Mouse (Mus musculus) stomach, embryonic 16.5 days (tissue): Measurements from ENCODE around the gene Sema3c. TPM values are rescaled to one million over a fixed set of nuclear protein-coding genes. Genes with fewer than 3 reads are reported as not detected.

ENCODE experiments used
- ATAC-seq: fragments of 200-750 bp; cut with Nextera tagmentation; 2 replicates; pipeline ENCODE4 v1.8.0; 2017; ENCODE audit warnings: moderate number of reproducible peaks, moderate TSS enrichment; ENCODE audit not compliant: insufficient read depth, low FRiP score
- H3K27ac ChIP-seq: fragments of 300-500 bp; sonication (generic); 2 replicates; pipeline ENCODE4 v1.5.1; 2014; ENCODE audit warnings: low read length
- H3K27me3 ChIP-seq: fragments of 300-500 bp; sonication (generic); 2 replicates; pipeline ENCODE4 v1.6.1; 2014; ENCODE audit warnings: low read length, control low read depth, mixed read lengths; ENCODE audit not compliant: control insufficient read depth, insufficient read depth
- H3K36me3 ChIP-seq: fragments of 300-500 bp; sonication (generic); 2 replicates; pipeline ENCODE4 v1.6.1; 2014; ENCODE audit warnings: low read length; ENCODE audit not compliant: control insufficient read depth, insufficient read depth
- H3K4me1 ChIP-seq: fragments of 300-500 bp; sonication (generic); 2 replicates; pipeline ENCODE4 v1.6.1; 2014; ENCODE audit warnings: low read length, control low read depth, mixed read lengths; ENCODE audit not compliant: control insufficient read depth, insufficient read depth
- H3K4me2 ChIP-seq: fragments of 300-500 bp; sonication (generic); 2 replicates; pipeline ENCODE4 v1.6.1; 2014; ENCODE audit warnings: low read depth, low read length, mixed read lengths
- H3K4me3 ChIP-seq: fragments of 300-500 bp; sonication (generic); replicated peaks from 2 replicates; pipeline ENCODE4 v1.5.1; 2014; ENCODE audit warnings: mild to moderate bottlenecking, low read length
- H3K9ac ChIP-seq: fragments of 300-500 bp; sonication (generic); 2 replicates; pipeline ENCODE4 v1.6.1; 2014; ENCODE audit warnings: low read length
- H3K9me3 ChIP-seq: fragments of 300-500 bp; sonication (generic); replicated peaks from 2 replicates; pipeline ENCODE4 v1.6.1; 2016; ENCODE audit warnings: low read length, control low read depth; ENCODE audit not compliant: control insufficient read depth
- WGBS: fragments of 180-500 bp; shearing (Covaris S2); extraction: QIAGEN DNeasy Blood & Tissue Kit; methylation state at CpG from one replicate; pipeline ENCODE4 v1.1.7; 2014; 5-methylcytosine and 5-hydroxymethylcytosine counted together
- polyA plus RNA-seq: library from polyadenylated mRNA; unstranded; fragments of >200 nt; fragmentation: Nextera tagmentation; extraction: Ambion mirVana; gene quantifications from 2 replicates; pipeline ENCODE4 v1.2.1, GENCODE M21; 2015

Gene Sema3c
- polyA plus RNA-seq, 1 experiment from 2014 or later: 70.3 TPM

- H3K27me3 ChIP-seq: no peaks in the 10 kb centered on the region
- no peaks in the 10 kb centered on the region for H3K36me3 ChIP-seq
- no peak overlapping the region for H3K9ac ChIP-seq
- WGBS: 15% methylated on average over 1 of the region's 1 CpGs
- H3K27ac ChIP-seq: no peak overlapping the region
- H3K4me2 ChIP-seq: no peak overlapping the region
- H3K4me3 ChIP-seq: no peak overlapping the region
- ATAC-seq: no peak
- 0 out of 2 replicates have a peak, but pooled peaks cover 2% of the 10 kb centered on the region for H3K4me1 ChIP-seq
- no peaks in the 10 kb centered on the region for H3K9me3 ChIP-seq
These were observed 54.5 kb downstream of the Sema3c start for GRCm38 (mm10) chr5:17628606-17629005.

- H3K27me3 ChIP-seq: no peaks in the 10 kb centered on the region
- no peak overlapping the region for H3K4me2 ChIP-seq
- H3K27ac ChIP-seq: no peak overlapping the region
- no peaks in the 10 kb centered on the region for H3K36me3 ChIP-seq
- no peaks in the 10 kb centered on the region for H3K9me3 ChIP-seq
- no peak overlapping the region for H3K4me3 ChIP-seq
- no peak for ATAC-seq
- no peak overlapping the region for H3K9ac ChIP-seq
- H3K4me1 ChIP-seq: 0 out of 2 replicates have a peak, but pooled peaks cover 5% of the 10 kb centered on the region
- 56% methylated on average over 3 of the region's 3 CpGs for WGBS
These were observed 55.5 kb downstream of the Sema3c start for GRCm38 (mm10) chr5:17629599-17629998.

GRCm38 (mm10) chr5:17639519-17639918 is 65.4 kb downstream of the Sema3c start:
- no peaks in the 10 kb centered on the region for H3K4me1 ChIP-seq
- no peak overlapping the region for H3K4me3 ChIP-seq
- H3K9me3 ChIP-seq: no peaks in the 10 kb centered on the region
- no peak overlapping the region for H3K9ac ChIP-seq
- H3K4me2 ChIP-seq: no peak overlapping the region
- no peaks in the 10 kb centered on the region for H3K36me3 ChIP-seq
- no peak for ATAC-seq
- no peaks in the 10 kb centered on the region for H3K27me3 ChIP-seq
- 74% methylated on average over 3 of the region's 3 CpGs for WGBS
- H3K27ac ChIP-seq: no peak overlapping the region

DNA sequence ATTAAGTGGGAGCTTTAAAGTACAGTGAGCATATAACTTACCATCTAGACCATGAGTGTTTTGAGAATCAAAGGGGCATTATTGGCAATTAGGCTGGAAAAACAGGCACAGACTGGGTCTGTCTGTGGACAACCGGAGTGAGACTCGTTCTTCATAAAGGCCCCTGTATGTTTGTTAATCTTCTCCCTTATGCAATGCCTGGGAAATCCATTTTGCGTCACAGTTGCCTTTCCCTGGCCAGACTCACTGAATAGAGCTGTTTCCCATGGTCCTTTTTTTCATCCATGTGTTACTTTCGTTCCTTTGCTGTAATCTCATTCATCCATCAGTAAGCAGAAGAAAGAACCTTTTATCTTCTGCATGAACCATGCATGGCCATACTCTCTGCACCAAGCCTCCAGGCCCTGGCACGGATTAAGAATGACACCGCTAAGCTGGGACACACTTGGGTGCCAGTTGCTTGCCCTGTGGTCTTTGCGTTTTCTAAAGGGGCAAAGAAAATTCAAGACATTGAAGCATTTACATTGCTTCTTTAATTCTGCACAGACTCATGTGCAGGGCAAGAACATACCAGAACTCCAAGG is 73.7 kb downstream of the Sema3c start:
- peak overlapping the region; percentile 0; the same call in 1 of the 2 replicates for H3K27ac ChIP-seq
- no peaks in the 10 kb centered on the region for H3K27me3 ChIP-seq
- H3K4me2 ChIP-seq: no peak overlapping the region
- H3K9me3 ChIP-seq: no peaks in the 10 kb centered on the region
- no peaks in the 10 kb centered on the region for H3K36me3 ChIP-seq
- H3K9ac ChIP-seq: no peak overlapping the region
- ATAC-seq: peak; percentile 58; the same call in 1 of the 2 replicates
- peaks cover 7% of the 10 kb centered on the region; the same call in 1 of the 2 replicates for H3K4me1 ChIP-seq
- H3K4me3 ChIP-seq: no peak overlapping the region
- WGBS: 63% methylated on average over 7 of the region's 7 CpGs

- no peak overlapping the region for H3K4me2 ChIP-seq
- H3K27me3 ChIP-seq: no peaks in the 10 kb centered on the region
- WGBS: 12% methylated on average over 1 of the region's 1 CpGs
- H3K27ac ChIP-seq: no peak overlapping the region
- H3K9me3 ChIP-seq: no peaks in the 10 kb centered on the region
- peaks cover 7% of the 10 kb centered on the region; the same call in 1 of the 2 replicates for H3K4me1 ChIP-seq
- H3K9ac ChIP-seq: no peak overlapping the region
- no peaks in the 10 kb centered on the region for H3K36me3 ChIP-seq
- peak; percentile 44; the same call in 1 of the 2 replicates for ATAC-seq
- no peak overlapping the region for H3K4me3 ChIP-seq
These were observed 74.9 kb downstream of the Sema3c start for GRCm38 (mm10) chr5:17648865-17649542.

- no peak overlapping the region for H3K9ac ChIP-seq
- WGBS: 76% methylated on average over 3 of the region's 3 CpGs
- no peak for ATAC-seq
These were observed 87.1 kb downstream of the Sema3c start for GRCm38 (mm10) chr5:17661223-17661622.

DNA sequence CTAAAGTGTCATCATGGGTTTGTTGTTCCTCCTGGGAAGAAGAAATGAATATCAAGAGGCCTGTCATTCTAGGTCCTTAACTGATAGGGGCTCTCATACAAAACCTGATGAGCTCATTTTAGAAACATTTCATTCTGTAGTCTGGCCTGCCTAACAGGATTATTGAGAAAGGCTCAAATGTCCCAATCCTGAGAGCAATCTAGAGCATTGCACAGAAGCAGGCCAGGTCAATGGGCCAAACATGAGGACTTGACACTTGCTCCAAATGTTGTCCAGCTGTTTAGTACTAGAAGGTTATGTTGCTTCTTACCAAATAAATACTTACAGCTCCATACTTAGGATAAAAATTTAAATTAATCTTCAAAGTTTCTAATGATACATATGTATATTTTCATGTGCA is 97.3 kb downstream of the Sema3c start:
- Histone ChIP-seq H3K27ac (no peak overlapping the region), H3K9ac (no peak overlapping the region), H3K9me3 (no peaks in the 10 kb centered on the region), H3K4me3 (no peak overlapping the region), H3K4me1 (no peaks in the 10 kb centered on the region), H3K27me3 (no peaks in the 10 kb centered on the region), H3K4me2 (no peak overlapping the region), H3K36me3 (peaks cover 4% of the 10 kb centered on the region; the same call in 1 of the 2 replicates)
- no peak for ATAC-seq

More at GRCm38 (mm10) chr5:17661223-17661622, 87.1 kb downstream of the Sema3c start:
- H3K4me3 ChIP-seq: no peak overlapping the region
- H3K27ac ChIP-seq: no peak overlapping the region
- no peaks in the 10 kb centered on the region for H3K27me3 ChIP-seq
- H3K4me2 ChIP-seq: no peak overlapping the region
- H3K4me1 ChIP-seq: no peaks in the 10 kb centered on the region
- H3K9me3 ChIP-seq: no peaks in the 10 kb centered on the region
- no peaks in the 10 kb centered on the region for H3K36me3 ChIP-seq

DNA sequence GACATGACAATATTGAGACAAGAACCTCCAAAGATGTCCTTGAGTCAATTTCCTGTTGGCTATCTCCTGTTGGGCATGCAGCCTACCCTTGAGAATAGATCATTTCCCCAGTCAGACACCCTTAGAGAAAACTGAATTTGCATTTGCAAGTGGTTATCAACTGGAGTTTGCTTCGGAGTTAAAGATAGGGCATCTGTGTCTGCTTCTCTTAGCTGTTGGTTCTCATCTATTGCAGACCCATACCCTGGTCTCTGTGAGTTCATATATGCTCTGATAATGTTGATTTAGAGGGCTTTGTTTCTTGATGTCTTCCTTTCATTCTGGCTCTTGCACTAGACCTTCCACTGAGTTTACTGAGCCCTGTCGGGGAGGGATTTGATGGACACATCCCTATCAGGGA is 106.8 kb downstream of the Sema3c start:
- no peaks in the 10 kb centered on the region for H3K36me3 ChIP-seq
- 80% methylated on average over 2 of the region's 2 CpGs for WGBS
- H3K27me3 ChIP-seq: no peaks in the 10 kb centered on the region
- H3K9ac ChIP-seq: no peak overlapping the region
- no peak overlapping the region for H3K27ac ChIP-seq
- no peak for ATAC-seq
- no peak overlapping the region for H3K4me2 ChIP-seq
- H3K4me3 ChIP-seq: no peak overlapping the region
- no peaks in the 10 kb centered on the region for H3K9me3 ChIP-seq
- no peaks in the 10 kb centered on the region for H3K4me1 ChIP-seq

GRCm38 (mm10) chr5:17689121-17689520 is 115.0 kb downstream of the Sema3c start:
- no peaks in the 10 kb centered on the region for H3K27me3 ChIP-seq
- no peaks in the 10 kb centered on the region for H3K4me1 ChIP-seq
- H3K9me3 ChIP-seq: no peaks in the 10 kb centered on the region
- 35% methylated on average over 2 of the region's 2 CpGs for WGBS
- H3K36me3 ChIP-seq: 0 out of 2 replicates have a peak, but pooled peaks cover 1% of the 10 kb centered on the region
- ATAC-seq: peak; percentile 64; the same call in 1 of the 2 replicates
- H3K4me2 ChIP-seq: no peak overlapping the region
- no peak overlapping the region for H3K4me3 ChIP-seq
- H3K9ac ChIP-seq: no peak overlapping the region
- H3K27ac ChIP-seq: peak overlapping the region; percentile 35
